8 mouse cellular contexts compared by ENCODE assay signal in the genomic region with DNA sequence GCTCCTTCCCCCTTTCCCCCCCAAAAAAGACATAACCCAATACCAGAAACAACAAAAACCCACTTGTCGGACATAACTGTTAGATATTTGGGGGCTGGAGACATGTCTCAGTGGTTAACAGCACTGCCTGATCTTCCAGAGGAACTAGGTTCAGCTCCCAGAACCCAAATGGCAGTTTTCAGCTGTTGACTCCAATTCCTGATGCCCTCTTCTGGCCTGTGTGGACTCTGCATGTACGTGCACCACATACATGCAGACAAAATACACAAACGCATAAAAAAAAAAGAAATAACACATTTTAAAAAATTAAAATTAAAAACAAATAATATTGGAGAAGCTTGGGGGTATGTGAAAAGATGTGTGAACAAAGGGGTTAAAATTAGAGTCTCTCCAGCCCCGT. TPM values are rescaled to one million over a fixed set of nuclear protein-coding genes. Genes with fewer than 3 reads are reported as not detected.
DNase-seq lines count a peak whose midpoint lies in the region; ATAC-seq and TF ChIP-seq lines count a peak whose summit lies in the region.

No protein-coding gene starts in this region.

- H3ac ChIP-seq in C2C12 (ENCODE audit: control insufficient read depth, insufficient read length, low read depth): no peak overlapping the region

- no peaks in the 10 kb centered on the region for H3K79me3 ChIP-seq in C2C12 (ENCODE audit: low read depth)

- H3K9ac ChIP-seq in hindbrain, embryonic 14.5 days: no peak overlapping the region
- no peak overlapping the region for H3K9ac ChIP-seq in hindbrain, embryonic 16.5 days (ENCODE audit: low read depth, low read length)

- no peaks in the 10 kb centered on the region for H3K79me2 ChIP-seq in C2C12 (ENCODE audit: control insufficient read depth, insufficient read depth)

- H3K4me3 ChIP-seq in hindbrain, embryonic 14.5 days (replicated peaks; ENCODE audit: low read length): no peak overlapping the region
- H3K4me3 ChIP-seq in hindbrain, embryonic 16.5 days (ENCODE audit: low read length): no peak overlapping the region
- no peak overlapping the region for H3K4me3 ChIP-seq in C2C12 (ENCODE audit: insufficient read depth, poor library complexity, severe bottlenecking)

- peak; percentile 38 for DNase-seq in hindbrain, embryonic 14.5 days (ENCODE audit: low spot score)
- peak; percentile 12 for DNase-seq in adrenal gland, adult 8-10 months
- DNase-seq in heart, postnatal 36 days: peak; percentile 25 to 37
- DNase-seq in splenic B cell, adult 2 months (ENCODE audit: low read depth, low spot score): peak; percentile 58
- DNase-seq in urinary bladder, adult 2 months (ENCODE audit: low spot score): no peak
- no peak for DNase-seq in left cerebral cortex, adult 9 months (ENCODE audit: low spot score in 2 of 2)

- intact Hi-C loops in heart, postnatal 36 days (cut with DNase I): loop anchor here (1.0 to 10.0 kb wide), 2 partner anchors 84 to 262 kb away; no protein-coding TSS in a partner anchor

- H3K27me3 ChIP-seq in hindbrain, embryonic 14.5 days (ENCODE audit: control insufficient read depth, insufficient read depth, low read length): no peaks in the 10 kb centered on the region
- no peaks in the 10 kb centered on the region for H3K27me3 ChIP-seq in hindbrain, embryonic 16.5 days (replicated peaks; ENCODE audit: control insufficient read depth, insufficient read depth, low read length)
- no peaks in the 10 kb centered on the region for H3K27me3 ChIP-seq in C2C12 (ENCODE audit: control insufficient read depth, insufficient read depth, insufficient read length)
- no peaks in the 10 kb centered on the region for H3K27me3 ChIP-seq in splenic B cell, adult 2 months (ENCODE audit: control insufficient read depth, insufficient read depth, low read length, poor library complexity, severe bottlenecking)

- H3K9me3 ChIP-seq in hindbrain, embryonic 14.5 days (ENCODE audit: control insufficient read depth, low read length): no peaks in the 10 kb centered on the region
- H3K9me3 ChIP-seq in hindbrain, embryonic 16.5 days (ENCODE audit: control insufficient read depth, low read length): no peaks in the 10 kb centered on the region

- no peak for ATAC-seq in hindbrain, embryonic 14.5 days (ENCODE audit: low FRiP score)
- ATAC-seq in hindbrain, embryonic 16.5 days: no peak

- WGBS in hindbrain, embryonic 14.5 days: 91% methylated on average over 4 of the region's 4 CpGs
- 89% methylated on average over 4 of the region's 4 CpGs for WGBS in hindbrain, embryonic 16.5 days

- H3K4me2 ChIP-seq in hindbrain, embryonic 14.5 days (replicated peaks): no peak overlapping the region
- H3K4me2 ChIP-seq in hindbrain, embryonic 16.5 days (ENCODE audit: low read length): no peak overlapping the region

- no peaks in the 10 kb centered on the region for H3K4me1 ChIP-seq in hindbrain, embryonic 14.5 days (replicated peaks; ENCODE audit: control insufficient read depth, insufficient read depth, low read length)
- no peaks in the 10 kb centered on the region for H3K4me1 ChIP-seq in hindbrain, embryonic 16.5 days (ENCODE audit: control insufficient read depth, insufficient read depth, low read depth, low read length)

- peaks cover 58% of the 10 kb centered on the region for H3K36me3 ChIP-seq in hindbrain, embryonic 14.5 days (replicated peaks; ENCODE audit: control insufficient read depth, insufficient read depth)
- H3K36me3 ChIP-seq in hindbrain, embryonic 16.5 days (ENCODE audit: control insufficient read depth, insufficient read depth, low read length): peaks cover 9% of the 10 kb centered on the region
- peaks cover 24% of the 10 kb centered on the region for H3K36me3 ChIP-seq in C2C12 (ENCODE audit: control insufficient read depth, insufficient read depth)
- peaks cover 9% of the 10 kb centered on the region for H3K36me3 ChIP-seq in splenic B cell, adult 2 months (ENCODE audit: control insufficient read depth, insufficient read depth, low read length, poor library complexity, severe bottlenecking)

- H3K27ac ChIP-seq in hindbrain, embryonic 14.5 days: no peak overlapping the region
- H3K27ac ChIP-seq in hindbrain, embryonic 16.5 days (ENCODE audit: low read depth, low read length): no peak overlapping the region

- peak; percentile 14 for TF ChIP-seq CTCF in C2C12 (IDR thresholded peaks at IDR 0.05; ENCODE audit: control insufficient read depth, insufficient read depth, insufficient read length)

TF ChIP-seq in C2C12, 6 proteins besides CTCF, POLR2A, EP300 and RAD21:
- TF ChIP-seq MYOD1 (IDR thresholded peaks at IDR 0.05; ENCODE audit: control insufficient read depth, insufficient read length, low read depth) (no peak), MAX (IDR thresholded peaks at IDR 0.05) (no peak), MYOG (IDR thresholded peaks at IDR 0.05; ENCODE audit: control insufficient read depth, extremely low read depth, insufficient read length) (no peak), CEBPB (IDR thresholded peaks at IDR 0.05; ENCODE audit: low read depth) (no peak)

RNA-seq across cellular contexts. Expression of a gene that starts 54.5 kb away (rescaled TPM):
- 58.6 and 63.3 TPM in 2 replicates for polyA plus RNA-seq in hindbrain, embryonic 14.5 days (2014; fragmentation: Nextera tagmentation; extraction: Ambion mirVana)
- 24.0 and 31.6 TPM in 2 replicates for polyA plus RNA-seq in hindbrain, embryonic 16.5 days (2015; fragmentation: Nextera tagmentation; extraction: Ambion mirVana)
- 5.8 TPM for polyA plus RNA-seq in C2C12 (2012; fragmentation: generic; extraction: Trizol)
- total RNA-seq in adrenal gland, adult 8-10 months (2022): 10 to 100 TPM; 39.3 to 54.0 (median 45.2) TPM
- total RNA-seq in heart, postnatal 36 days (2021): 10 to 100 TPM; 14.3 to 19.3 TPM
- polyA plus RNA-seq in urinary bladder, adult 2 months (2012; rRNA removed): 8.6 and 11.2 TPM in 2 replicates

Comparison
In these comparisons a context has a peak if more than half of its experiments do, and no peak if none do; other contexts are left out.
1. DNase-seq: peak in hindbrain, embryonic 14.5 days (single experiment), adrenal gland, adult 8-10 months (single experiment), heart, postnatal 36 days (2 of 2) and splenic B cell, adult 2 months (single experiment); none in urinary bladder, adult 2 months (single experiment) and left cerebral cortex, adult 9 months (0 of 2).